Mouse (Mus musculus) c-Kit-negative CD71-positive TER-119-positive erythroid progenitor cells, embryonic 14.5 days (primary cell): ENCODE data around the gene Tmem214.
"Not testable (repeated sequence)": the region's sequence is repeated elsewhere in the genome, so short reads cannot be mapped to it uniquely, and the experiment has no call there.

Experiments used
- DNase-seq: peaks from one replicate; pipeline ENCODE4 v3.0.0-alpha.2; 2013; ENCODE audit warnings: low read depth, low spot score

The Tmem214 gene

GRCm38 (mm10) chr5:30878616-30879015, 10.8 kb downstream of the Tmem214 start:
- DNase-seq = no peak

- DNase-seq = no peak
Observed at GRCm38 (mm10) chr5:30879347-30879943, 11.6 kb downstream of the Tmem214 start.

GRCm38 (mm10) chr5:30881839-30882238, 14.0 kb downstream of the Tmem214 start:
- not testable (repeated sequence) for DNase-seq

GRCm38 (mm10) chr5:30886209-30886608, 18.4 kb downstream of the Tmem214 start:
- DNase-seq = no peak

GRCm38 (mm10) chr5:30886731-30887130, 18.9 kb downstream of the Tmem214 start:
- no peak for DNase-seq

- peak; percentile 53 for DNase-seq
Observed at GRCm38 (mm10) chr5:30887331-30887761, 19.5 kb downstream of the Tmem214 start.

- DNase-seq = peak; percentile 92
Observed at GRCm38 (mm10) chr5:30887858-30888336, 20.1 kb downstream of the Tmem214 start.

- peak; percentile 73 for DNase-seq
Observed at GRCm38 (mm10) chr5:30888337-30889087, 20.7 kb downstream of the Tmem214 start, which contains the start of gene Agbl5. Gene Agbl5, plus strand, starts transcription at chr5:30888694.

- no peak for DNase-seq
Observed at GRCm38 (mm10) chr5:30889088-30889754, 21.4 kb downstream of the Tmem214 start.

- DNase-seq = no peak
Observed at GRCm38 (mm10) chr5:30890375-30890774, 22.6 kb downstream of the Tmem214 start.

- DNase-seq = no peak
Observed at GRCm38 (mm10) chr5:30901860-30902259, 34.0 kb downstream of the Tmem214 start.

- DNase-seq = peak; percentile 92
Observed at GRCm38 (mm10) chr5:30907413-30908059, 39.7 kb downstream of the Tmem214 start, which contains the start of gene Ost4. Gene Ost4, minus strand, starts transcription at chr5:30907788.

- DNase-seq = no peak
Observed at GRCm38 (mm10) chr5:30908426-30909299, 40.9 kb downstream of the Tmem214 start.

GRCm38 (mm10) chr5:30909300-30909659, 41.5 kb downstream of the Tmem214 start:
- DNase-seq = no peak

- no peak for DNase-seq
Observed at GRCm38 (mm10) chr5:30909863-30910262, 42.1 kb downstream of the Tmem214 start.

- DNase-seq = no peak
Observed at GRCm38 (mm10) chr5:30910481-30910880, 42.7 kb downstream of the Tmem214 start.

GRCm38 (mm10) chr5:30912156-30912555, 44.3 kb downstream of the Tmem214 start:
- DNase-seq = no peak

GRCm38 (mm10) chr5:30913060-30913841, 45.4 kb downstream of the Tmem214 start, which contains the start of gene Emilin1:
Gene Emilin1, plus strand, starts transcription at chr5:30913402.
- no peak for DNase-seq

- DNase-seq = no peak
Observed at GRCm38 (mm10) chr5:30914101-30914635, 46.4 kb downstream of the Tmem214 start.

- DNase-seq = no peak
Observed at GRCm38 (mm10) chr5:30914849-30915248, 47.0 kb downstream of the Tmem214 start.
